Mouse (Mus musculus) liver, adult 2 months (tissue): ENCODE results near the gene Itpk1. TPM values are rescaled to one million over a fixed set of nuclear protein-coding genes. Genes with fewer than 3 reads are reported as not detected.

Experiments
- DNase-seq: peaks from one replicate; pipeline ENCODE4 v3.0.0-alpha.2; 2011; ENCODE audit warnings: low read depth, low spot score; ENCODE audit errors: extremely low read depth
- H3K27ac ChIP-seq: fragments of 200-500 bp; replicated peaks from 2 replicates; pipeline ENCODE4 v1.5.1; 2012; ENCODE audit warnings: low read depth, mild to moderate bottlenecking, control low read depth, inconsistent platforms, low read length; ENCODE audit not compliant: insufficient read depth
- H3K27me3 ChIP-seq: fragments of 200-500 bp; 2 replicates; pipeline ENCODE4 v1.6.1; 2012; ENCODE audit warnings: mild to moderate bottlenecking, moderate library complexity, low read length, inconsistent platforms; ENCODE audit not compliant: control insufficient read depth, insufficient read depth
- H3K36me3 ChIP-seq: fragments of 200-500 bp; 2 replicates; pipeline ENCODE4 v1.6.1; 2012; ENCODE audit warnings: low read length, inconsistent platforms; ENCODE audit not compliant: control insufficient read depth, insufficient read depth
- H3K4me1 ChIP-seq: fragments of 200-500 bp; 2 replicates; pipeline ENCODE4 v1.6.1; 2011; ENCODE audit warnings: low read length; ENCODE audit not compliant: control insufficient read depth, insufficient read depth
- H3K4me3 ChIP-seq: fragments of 200-500 bp; 2 replicates; pipeline ENCODE4 v1.5.1; 2011; ENCODE audit warnings: low read depth, mild to moderate bottlenecking, control low read depth, low read length, moderate library complexity; ENCODE audit not compliant: insufficient read depth
- H3K79me2 ChIP-seq: fragments of 200-500 bp; 2 replicates; pipeline ENCODE4 v1.6.1; 2012; ENCODE audit warnings: inconsistent platforms, mild to moderate bottlenecking, low read length, moderate library complexity; ENCODE audit not compliant: control insufficient read depth, insufficient read depth
- H3K9ac ChIP-seq: fragments of 200-500 bp; 2 replicates; pipeline ENCODE4 v1.6.1; 2012; ENCODE audit warnings: low read depth, mild to moderate bottlenecking, control low read depth, inconsistent platforms, low read length
- CTCF ChIP-seq: fragments of 200-500 bp; IDR thresholded peaks from 2 replicates; pipeline ENCODE4 v1.5.1; 2011; ENCODE audit warnings: low read depth, low read length, control low read depth
- POLR2A ChIP-seq: fragments of 200-500 bp; IDR thresholded peaks from 2 replicates; pipeline ENCODE4 v1.6.1; 2011; ENCODE audit warnings: low read length, control low read depth; ENCODE audit not compliant: insufficient read depth; ENCODE audit errors: extremely low read depth
- WGBS: fragments of 180-500 bp; shearing (Covaris S2); methylation state at CpG from one replicate; pipeline ENCODE4 v1.1.7; 2018; 5-methylcytosine and 5-hydroxymethylcytosine counted together
- polyA plus RNA-seq: library from polyadenylated mRNA; depleted of rRNA; stranded (reverse); fragments of >200 nt; gene quantifications from 2 replicates; pipeline ENCODE4 v1.2.3, GENCODE M21; 2012
- total RNA-seq: library from RNA; depleted of rRNA; stranded (reverse); fragments of >200 nt; gene quantifications from 2 replicates; pipeline ENCODE4 v1.2.3, GENCODE M21; 2014

Gene Itpk1
- total and polyA plus RNA-seq, 2 experiments, result 7.9 to 21.0 TPM

GRCm38 (mm10) chr12:102681590-102681989 lies 23.1 kb downstream of the Itpk1 start:
- Histone ChIP-seq H3K79me2 (peaks cover 20% of the 10 kb centered on the region; the same call in 1 of the 2 replicates), H3K36me3 (no peaks in the 10 kb centered on the region), H3K9ac (no peak overlapping the region), H3K27ac (peak overlapping the region; percentile 9), H3K4me3 (no peak overlapping the region), H3K4me1 (peaks cover 36% of the 10 kb centered on the region), H3K27me3 (no peaks in the 10 kb centered on the region)
- WGBS, result 55% methylated on average over 7 of the region's 7 CpGs
- DNase-seq, result peak; percentile 89
- no peak for TF ChIP-seq POLR2A
- peak; percentile 79 for TF ChIP-seq CTCF

GRCm38 (mm10) chr12:102678820-102679219 lies 25.9 kb downstream of the Itpk1 start:
- H3K9ac ChIP-seq, result no peak overlapping the region
- no peak for DNase-seq
- H3K4me3 ChIP-seq, result no peak overlapping the region
- H3K27ac ChIP-seq, result no peak overlapping the region
- H3K4me1 ChIP-seq, result peaks cover 26% of the 10 kb centered on the region
- H3K27me3 ChIP-seq, result no peaks in the 10 kb centered on the region
- no peaks in the 10 kb centered on the region for H3K36me3 ChIP-seq
- WGBS, result 59% methylated on average over 6 of the region's 6 CpGs
- TF ChIP-seq CTCF (no peak), POLR2A (no peak)
- H3K79me2 ChIP-seq, result peaks cover 16% of the 10 kb centered on the region; the same call in 1 of the 2 replicates

DNA sequence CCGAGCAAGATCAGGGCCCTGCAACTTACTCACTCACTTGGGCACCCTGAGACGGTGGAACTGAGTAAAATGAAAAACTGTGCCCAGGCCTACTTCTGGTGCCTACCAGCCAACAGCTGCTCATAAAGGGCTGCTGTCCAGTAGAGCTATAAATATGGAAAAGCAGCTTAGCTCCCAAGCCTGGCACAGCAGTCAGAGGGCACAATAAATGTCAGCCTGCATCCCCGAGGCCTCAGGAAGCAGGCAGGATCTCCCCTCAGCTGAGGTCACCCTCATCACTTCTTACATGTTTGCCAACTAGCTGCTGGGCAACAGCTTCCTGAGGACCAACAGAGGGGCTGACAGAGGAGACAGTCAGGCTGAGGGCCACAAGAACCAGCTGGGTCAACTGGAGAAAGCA lies 27.6 kb downstream of the Itpk1 start:
- 92% methylated on average over 3 of the region's 3 CpGs for WGBS
- Histone ChIP-seq H3K4me1 (peaks cover 11% of the 10 kb centered on the region), H3K9ac (no peak overlapping the region), H3K4me3 (no peak overlapping the region), H3K27ac (no peak overlapping the region), H3K27me3 (no peaks in the 10 kb centered on the region), H3K36me3 (no peaks in the 10 kb centered on the region), H3K79me2 (peaks cover 16% of the 10 kb centered on the region; the same call in 1 of the 2 replicates)
- DNase-seq, result no peak
- TF ChIP-seq POLR2A, result no peak
- no peak for TF ChIP-seq CTCF

DNA sequence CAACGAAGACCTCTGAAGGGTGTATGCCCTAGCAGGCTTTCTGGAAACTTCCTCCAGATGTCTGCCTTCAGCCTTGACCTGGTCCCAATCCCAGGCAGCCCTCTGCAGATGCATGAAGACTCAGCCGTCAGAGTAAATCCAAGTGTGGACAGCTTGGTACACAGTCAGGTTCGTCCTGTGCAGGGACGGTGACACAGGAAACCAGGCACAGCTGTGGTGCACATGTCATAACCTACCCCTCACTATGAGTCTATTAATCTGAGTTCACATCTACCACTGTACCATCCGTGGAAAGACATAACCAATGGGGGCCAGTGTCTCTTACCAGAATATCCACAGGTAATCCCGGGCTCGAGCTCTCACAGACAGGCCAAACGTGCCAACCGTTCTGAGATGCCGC lies 30.2 kb downstream of the Itpk1 start:
- no peaks in the 10 kb centered on the region for H3K4me1 ChIP-seq
- no peak for DNase-seq
- 90% methylated on average over 10 of the region's 10 CpGs for WGBS
- H3K36me3 ChIP-seq, result no peaks in the 10 kb centered on the region
- TF ChIP-seq CTCF, result no peak
- TF ChIP-seq POLR2A, result no peak
- no peak overlapping the region for H3K9ac ChIP-seq
- no peak overlapping the region for H3K4me3 ChIP-seq
- H3K79me2 ChIP-seq, result peaks cover 8% of the 10 kb centered on the region; the same call in 1 of the 2 replicates
- H3K27ac ChIP-seq, result no peak overlapping the region
- H3K27me3 ChIP-seq, result no peaks in the 10 kb centered on the region

GRCm38 (mm10) chr12:102674123-102674522 lies 30.6 kb downstream of the Itpk1 start:
- no peak for TF ChIP-seq POLR2A
- TF ChIP-seq CTCF, result no peak
- H3K27me3 ChIP-seq, result no peaks in the 10 kb centered on the region
- H3K79me2 ChIP-seq, result peaks cover 5% of the 10 kb centered on the region; the same call in 1 of the 2 replicates
- no peak overlapping the region for H3K9ac ChIP-seq
- no peak for DNase-seq
- no peak overlapping the region for H3K27ac ChIP-seq
- no peak overlapping the region for H3K4me3 ChIP-seq
- no peaks in the 10 kb centered on the region for H3K4me1 ChIP-seq
- WGBS, result 92% methylated on average over 13 of the region's 13 CpGs
- no peaks in the 10 kb centered on the region for H3K36me3 ChIP-seq
